ENCODE assay signal across 14 mouse cellular contexts in the genomic region with DNA sequence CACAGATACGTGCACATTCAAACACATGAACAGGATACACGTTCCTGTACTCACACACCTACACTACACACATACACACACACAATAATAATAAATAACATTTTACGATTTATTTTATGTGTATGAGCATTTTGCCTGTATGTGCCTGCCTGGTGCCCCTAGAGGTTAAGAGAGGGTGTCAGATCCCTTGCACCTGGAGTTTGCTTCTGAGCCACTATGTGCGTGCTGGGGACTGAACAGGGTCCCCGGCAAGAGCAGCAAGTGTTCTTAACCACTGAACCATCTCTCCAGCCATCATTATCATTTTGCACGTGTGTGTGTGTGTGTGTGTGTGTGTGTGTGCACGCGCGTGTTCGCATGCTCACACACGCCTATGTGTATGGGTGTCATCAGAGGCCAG.
"Had no signal": no experiment of that assay in that cellular context is flagged by ENCODE, and none has a peak within 500 bp of the region (broad histone marks: within the 10 kb centered on the region; RNA-seq: fewer than 3 reads in every experiment).

No protein-coding gene starts in this region.

- H3K9ac ChIP-seq: intestine, embryonic 15.5 days; kidney, embryonic 15.5 days; liver, embryonic 14.5 days had no signal

- DNase-seq: kidney, adult 11 months; kidney, adult 8-10 months; kidney, postnatal 10 days; kidney, postnatal 36 days; layer of hippocampus, postnatal 36 days; lung, adult 2 months; lung, postnatal 14 days; lung, postnatal 4 days; midbrain, embryonic 14.5 days had no signal

- H3K4me3 ChIP-seq: intestine, embryonic 15.5 days; kidney, embryonic 15.5 days; left cerebral cortex, adult 2 months had no signal

- H3K4me2 ChIP-seq: intestine, embryonic 15.5 days; kidney, embryonic 15.5 days; midbrain, embryonic 11.5 days had no signal

- H3K9me3 ChIP-seq: intestine, embryonic 15.5 days; kidney, embryonic 15.5 days had no signal

- H3K27ac ChIP-seq: intestine, embryonic 15.5 days; kidney, embryonic 15.5 days; left cerebral cortex, adult 2 months; liver, embryonic 14.5 days had no signal

- H3K27me3 ChIP-seq: intestine, embryonic 15.5 days; kidney, embryonic 15.5 days had no signal

- H3K36me3 ChIP-seq: intestine, embryonic 15.5 days; kidney, embryonic 15.5 days had no signal

- ATAC-seq: intestine, embryonic 15.5 days had no signal
